Mouse (Mus musculus) liver, adult (tissue): ENCODE data around the gene Sumf1.

Source experiments
- GATA4 ChIP-seq: IDR thresholded peaks from 2 replicates; pipeline ENCODE4 v1.6.1; 2014; ENCODE audit warnings: mild to moderate bottlenecking, low read length; ENCODE audit not compliant: insufficient replicate concordance

Sumf1 gene

DNA sequence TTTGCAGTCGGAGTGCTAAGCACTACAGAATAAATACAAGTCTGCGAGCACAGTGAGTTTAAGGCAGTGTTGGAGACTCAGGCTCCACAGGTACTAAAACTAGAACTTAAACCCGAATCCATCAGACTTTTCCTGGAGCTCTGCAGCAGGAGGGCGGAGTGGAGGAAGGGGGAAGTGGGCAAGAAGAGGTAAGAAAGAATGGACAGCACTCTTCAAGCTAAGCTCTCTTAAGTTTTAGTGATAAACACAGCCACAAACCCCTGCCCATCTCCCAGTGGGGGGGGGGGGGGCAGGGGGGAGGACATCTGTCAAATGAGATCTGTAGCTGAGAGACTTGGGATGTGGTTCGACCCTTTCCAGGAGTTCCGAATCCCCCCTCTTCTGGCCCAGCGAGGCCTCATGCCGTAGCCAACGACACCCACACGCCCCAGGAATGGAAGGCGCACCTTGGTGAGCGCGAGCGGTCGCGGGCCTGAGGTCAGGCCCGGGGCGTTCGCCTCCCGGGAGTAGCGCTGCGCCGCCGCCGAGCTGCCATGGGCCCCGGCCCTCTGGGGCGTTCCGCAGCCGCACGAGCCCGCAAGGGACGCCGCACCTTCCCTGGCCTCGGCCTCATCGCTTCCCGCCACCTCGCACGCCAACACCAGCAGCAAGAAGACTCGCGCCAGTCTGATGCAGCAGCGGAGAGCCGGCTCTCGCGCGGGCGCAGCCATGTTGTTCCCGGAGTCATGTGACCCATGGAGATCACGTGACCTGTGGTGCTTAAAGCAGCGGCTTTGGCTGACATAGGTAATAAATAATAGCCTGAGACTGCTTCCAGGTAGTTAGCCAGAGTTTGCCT, at the start of gene Sumf1:
Sumf1 (minus strand) TSS at position 736 of the 838 bp plus-strand sequence.
- TF ChIP-seq GATA4, result no peak

DNA sequence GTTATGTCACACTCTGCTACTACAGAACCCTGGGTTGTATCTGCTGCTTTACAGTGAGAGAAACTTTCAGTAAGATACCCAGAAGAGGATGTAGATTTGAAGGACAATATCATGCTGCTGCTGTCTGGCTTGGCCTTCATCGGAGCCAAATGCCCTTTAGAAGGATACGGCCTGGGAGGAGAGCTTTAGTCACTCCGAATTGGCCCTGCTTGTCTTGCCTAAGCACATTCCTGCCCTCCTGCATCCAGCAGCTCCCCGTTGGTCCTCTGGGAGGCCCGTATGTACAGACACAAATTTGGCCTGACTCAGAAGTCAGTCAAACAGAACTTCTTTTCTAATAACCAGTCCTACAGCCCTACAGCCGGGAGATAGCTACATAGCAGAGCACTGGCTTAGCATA, 49.2 kb upstream of the Sumf1 start:
- no peak for TF ChIP-seq GATA4

DNA sequence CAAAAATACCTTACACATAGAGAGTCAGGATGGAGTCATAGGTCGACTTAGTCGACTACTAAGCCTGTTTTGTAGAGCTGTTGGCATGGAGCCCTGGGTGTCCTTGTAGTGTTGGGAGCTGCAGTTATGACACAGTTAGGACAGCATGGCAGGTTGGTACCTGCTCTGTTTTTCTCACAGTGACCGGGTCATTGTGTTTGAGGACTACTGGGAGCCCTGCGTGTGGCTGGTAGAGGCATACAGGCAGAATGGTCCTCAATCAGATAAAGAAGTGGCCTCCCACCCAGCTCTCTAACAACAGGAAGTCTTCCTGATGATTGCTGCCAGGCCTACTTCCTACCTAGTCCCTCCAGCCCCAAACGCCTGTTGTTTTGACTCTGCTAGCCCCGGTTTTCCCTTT, 47.7 kb upstream of the Sumf1 start:
- TF ChIP-seq GATA4, result no peak; the same call in 1 of the 2 replicates

DNA sequence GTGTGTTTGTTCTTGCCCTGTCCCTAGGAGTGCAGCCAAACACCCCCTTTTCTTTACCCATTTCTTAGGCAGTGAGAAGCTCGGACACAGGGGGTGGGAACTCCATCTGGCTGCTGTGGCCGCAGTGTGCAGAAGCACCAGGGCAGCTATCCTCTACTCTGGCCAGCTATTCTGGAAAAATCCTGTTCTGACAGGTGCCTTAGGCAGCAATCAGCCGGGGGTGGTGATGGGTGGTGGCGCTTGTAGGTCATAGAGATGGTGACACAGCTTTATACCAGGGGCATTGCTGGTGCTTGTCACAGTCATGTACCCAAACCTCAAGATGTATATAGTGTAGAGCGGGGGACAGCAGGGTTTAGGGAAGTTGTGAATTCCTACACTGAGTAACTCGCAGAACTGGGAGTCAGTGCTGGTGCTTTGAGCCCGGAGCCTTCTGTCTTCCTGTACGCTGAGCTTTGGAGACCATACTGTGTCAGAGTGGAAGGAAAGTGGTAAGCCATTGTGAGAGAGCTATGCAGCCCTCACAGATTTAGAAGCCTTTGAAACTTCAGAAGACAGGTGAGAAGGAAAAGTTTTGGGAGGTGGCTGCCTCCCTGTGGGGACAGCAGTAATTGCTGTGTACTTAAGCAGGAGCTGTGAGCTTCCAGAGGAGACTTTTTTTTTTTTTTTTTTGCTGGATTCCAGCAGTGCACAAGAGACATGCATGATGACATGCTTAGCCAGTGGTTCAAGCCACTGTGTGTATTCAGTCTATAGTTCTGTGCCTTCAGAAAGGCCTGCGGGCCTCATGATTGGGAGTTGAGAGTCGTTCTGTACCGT, 46.7 kb upstream of the Sumf1 start:
- TF ChIP-seq GATA4, result no peak

DNA sequence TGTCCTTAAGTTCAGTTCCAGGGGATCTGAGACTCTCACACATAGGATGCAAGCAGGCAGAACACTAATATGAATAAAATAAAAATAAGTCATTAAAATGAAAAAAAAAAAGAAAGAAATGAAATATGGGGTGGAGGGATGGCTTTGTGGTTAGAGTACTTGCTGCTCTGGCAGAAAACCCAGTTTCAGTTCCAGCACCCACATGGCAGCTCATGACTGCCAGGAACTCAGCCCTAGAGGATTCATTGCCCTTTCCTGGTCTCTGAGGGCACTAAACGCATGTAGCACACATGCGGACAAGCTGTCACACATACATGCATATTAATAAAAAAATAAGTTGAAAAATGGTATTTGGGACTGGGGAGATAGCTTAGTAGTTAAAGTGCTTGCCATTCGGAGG, 45.2 kb upstream of the Sumf1 start:
- no peak for TF ChIP-seq GATA4

DNA sequence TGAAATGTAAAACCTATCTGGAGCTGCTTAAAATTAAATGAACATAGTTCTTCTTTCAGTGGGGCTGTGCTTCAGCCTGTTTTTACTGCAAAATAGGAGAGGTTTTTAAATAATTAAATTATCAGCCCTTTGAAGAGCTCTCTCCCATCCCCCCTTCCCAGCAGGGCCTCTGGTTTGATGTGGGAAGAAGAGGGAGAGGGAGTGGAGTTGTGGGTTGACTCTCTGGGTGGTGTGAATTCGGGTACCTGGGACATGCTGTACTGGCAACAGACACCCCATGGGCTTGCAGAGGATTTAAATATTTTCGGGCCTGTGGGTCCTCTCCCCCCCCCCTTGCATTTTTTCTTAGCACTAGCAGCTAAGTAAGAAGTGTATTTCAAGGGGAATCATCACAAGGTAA, 43.2 kb upstream of the Sumf1 start:
- TF ChIP-seq GATA4, result no peak

DNA sequence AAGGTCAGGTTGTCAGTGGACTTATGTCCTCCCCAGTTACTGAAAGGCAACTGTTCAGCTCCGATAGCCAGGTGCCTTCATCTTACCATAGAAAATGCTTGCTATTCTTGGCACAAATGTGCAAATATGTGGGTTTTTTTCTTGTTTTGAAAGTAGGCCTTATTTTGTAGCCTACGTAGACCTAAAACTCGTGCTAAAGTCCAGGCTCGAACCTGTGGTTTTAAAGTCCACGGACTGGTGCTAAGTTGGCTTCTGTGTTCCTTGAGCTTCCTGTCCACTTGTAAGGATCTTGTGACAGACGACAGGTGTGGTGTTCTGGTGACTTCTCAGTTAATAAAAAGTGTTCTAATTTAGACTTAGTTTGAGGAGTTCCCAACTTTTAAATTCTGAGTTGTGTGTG, 42.7 kb upstream of the Sumf1 start:
- TF ChIP-seq GATA4, result no peak

DNA sequence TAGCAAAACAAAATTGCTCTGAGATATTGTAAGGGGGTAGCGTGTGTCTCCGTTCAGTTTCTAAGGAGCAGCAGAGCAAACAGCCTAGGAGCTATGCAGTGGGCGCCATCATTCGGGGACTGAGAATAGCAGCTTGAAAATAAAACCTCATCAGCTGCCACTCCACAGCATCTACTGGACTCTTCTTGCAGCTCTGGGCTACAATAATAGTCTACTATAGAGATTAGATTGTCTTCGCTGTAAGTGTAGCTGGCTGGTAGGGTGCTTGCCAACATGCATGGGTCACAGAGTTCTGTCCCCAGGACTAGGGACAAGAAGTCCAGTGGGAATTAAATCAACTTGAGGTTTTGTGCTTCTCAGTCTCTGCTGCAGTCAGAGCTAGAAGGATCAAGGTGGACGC, 42.1 kb upstream of the Sumf1 start:
- no peak for TF ChIP-seq GATA4

DNA sequence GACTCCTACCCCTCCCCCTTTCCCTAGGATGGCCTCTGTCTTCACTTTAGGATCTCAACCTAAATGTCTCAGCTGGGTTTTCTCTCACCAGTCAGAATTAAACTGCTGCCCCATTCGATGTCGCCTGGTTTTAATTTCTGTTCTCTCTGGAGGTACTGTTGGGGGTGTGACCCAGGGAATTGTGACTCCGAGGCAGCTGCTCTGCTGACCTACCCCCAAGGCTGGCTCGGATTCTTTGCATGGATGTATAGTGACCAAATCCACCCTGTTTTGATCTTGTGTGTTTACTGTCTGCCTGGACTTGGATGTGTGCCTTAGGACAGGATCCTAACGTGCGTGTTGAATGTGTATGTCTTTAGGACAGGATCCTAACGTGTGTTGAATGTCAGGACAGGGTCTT, 40.8 kb upstream of the Sumf1 start:
- TF ChIP-seq GATA4, result no peak

DNA sequence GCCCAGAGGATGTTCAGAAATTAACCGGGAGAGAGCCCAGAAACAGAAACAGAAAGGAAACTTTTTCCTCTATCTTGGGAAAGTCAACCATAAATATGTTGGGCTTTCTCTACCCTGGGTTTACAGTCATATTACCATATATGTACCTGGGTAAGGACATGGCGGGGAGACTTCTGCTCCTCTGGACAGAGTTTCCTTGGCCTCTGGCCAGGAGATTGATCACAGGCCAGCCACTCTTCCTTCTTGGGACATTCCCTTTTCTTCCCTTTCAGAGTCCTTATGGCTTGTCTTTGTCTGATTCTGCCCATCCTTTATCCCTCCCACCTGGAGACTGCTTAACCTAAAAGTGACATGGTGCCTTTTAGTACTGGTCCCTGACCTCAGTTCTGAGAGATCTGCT, 39.6 kb upstream of the Sumf1 start:
- TF ChIP-seq GATA4, result no peak

DNA sequence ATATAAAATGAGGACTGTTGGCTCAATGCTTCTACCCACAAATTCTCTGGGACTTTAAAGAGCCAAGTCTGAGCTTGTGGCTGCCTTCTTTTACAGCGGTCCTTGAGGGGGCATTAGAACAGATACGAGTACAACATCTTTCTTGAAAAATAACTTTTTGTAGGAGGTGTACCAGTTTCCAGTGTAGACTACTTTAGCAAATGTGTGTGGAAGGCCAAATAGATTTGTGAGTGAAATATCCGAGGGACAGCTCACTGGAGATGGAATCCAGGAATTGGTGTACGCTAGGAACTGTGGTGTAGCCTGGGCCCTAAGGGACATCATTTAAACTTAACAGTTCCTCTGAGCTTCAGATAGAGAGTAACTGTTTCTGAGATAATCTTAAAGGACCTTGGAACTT, 39.0 kb upstream of the Sumf1 start:
- TF ChIP-seq GATA4, result no peak

DNA sequence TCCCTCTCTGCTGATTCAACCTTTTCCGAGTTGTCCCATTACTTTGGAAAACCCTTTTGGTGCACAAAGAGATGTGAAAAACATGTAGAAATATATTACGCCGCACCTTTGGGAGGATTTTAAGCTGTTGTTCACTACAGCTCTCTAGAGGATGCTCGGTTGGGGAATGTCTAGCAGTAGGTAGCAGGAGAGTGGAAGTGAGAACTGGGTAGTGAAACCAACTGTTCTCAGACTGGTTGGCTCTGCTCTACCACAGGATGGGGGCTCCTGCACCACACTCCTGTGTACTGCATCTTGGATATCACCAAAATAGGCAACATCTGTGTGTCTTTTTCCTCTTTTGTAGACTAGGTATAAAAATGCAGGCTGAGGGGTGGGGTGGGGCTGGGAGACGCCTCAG, 37.5 kb upstream of the Sumf1 start:
- TF ChIP-seq GATA4, result no peak

DNA sequence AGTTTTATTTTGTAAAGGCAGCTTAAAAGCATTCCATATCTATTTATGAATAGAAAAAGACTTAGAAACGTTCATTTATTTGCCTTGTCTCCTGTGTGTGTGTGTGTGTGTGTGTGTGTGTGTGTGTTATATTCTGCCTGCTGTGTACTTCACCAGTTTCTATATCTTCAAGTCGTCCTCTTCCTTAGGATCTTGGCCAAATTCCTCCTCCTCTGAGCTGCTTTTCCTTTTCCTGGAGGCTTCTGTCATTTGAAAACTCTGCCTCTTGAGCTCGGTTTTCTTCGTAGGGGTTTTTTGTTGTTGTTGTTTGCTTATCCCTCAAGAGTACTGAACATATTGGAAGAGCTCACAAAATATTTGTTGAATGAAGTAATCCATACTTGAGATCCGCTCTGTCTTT, 37.1 kb upstream of the Sumf1 start:
- no peak for TF ChIP-seq GATA4

DNA sequence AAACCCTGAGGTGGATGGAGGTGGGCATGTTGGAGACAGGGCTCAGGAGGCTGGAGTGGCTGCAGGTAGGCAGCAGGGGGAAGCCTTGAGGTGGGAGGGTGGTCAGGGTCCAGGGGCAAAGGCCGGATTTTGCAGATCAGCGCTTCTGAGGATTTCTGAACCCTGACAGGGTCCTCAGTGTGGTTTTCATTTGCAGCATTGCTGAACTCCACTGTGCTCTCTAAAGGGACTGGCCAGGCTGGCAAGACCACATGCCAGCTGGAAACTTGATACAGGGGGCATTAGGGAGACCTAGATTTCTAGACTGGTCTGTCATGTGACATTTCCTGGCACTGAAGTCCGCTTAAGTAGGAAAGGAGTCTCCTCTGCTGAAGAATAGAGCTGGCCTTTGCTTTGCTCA, 32.6 kb upstream of the Sumf1 start:
- no peak for TF ChIP-seq GATA4

DNA sequence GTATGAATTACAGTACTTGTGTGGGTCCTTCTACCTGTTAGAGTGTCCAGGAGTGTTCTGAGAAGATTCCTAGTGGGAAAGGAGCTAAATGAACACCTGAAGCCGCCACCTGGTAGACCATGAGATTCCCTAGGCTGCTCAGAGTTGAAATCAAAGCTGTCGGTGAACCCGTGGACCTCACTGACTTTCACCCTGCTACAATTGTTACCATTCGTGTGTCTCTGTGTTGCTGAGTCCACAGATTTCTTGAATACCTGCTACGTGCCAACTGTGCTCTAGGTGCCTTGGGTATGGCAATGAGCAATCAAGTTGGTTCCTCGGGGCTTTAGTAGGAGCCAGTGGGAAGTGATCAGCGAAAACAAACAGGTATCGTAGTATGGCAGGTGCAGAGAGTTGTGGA, 31.4 kb upstream of the Sumf1 start:
- no peak for TF ChIP-seq GATA4

DNA sequence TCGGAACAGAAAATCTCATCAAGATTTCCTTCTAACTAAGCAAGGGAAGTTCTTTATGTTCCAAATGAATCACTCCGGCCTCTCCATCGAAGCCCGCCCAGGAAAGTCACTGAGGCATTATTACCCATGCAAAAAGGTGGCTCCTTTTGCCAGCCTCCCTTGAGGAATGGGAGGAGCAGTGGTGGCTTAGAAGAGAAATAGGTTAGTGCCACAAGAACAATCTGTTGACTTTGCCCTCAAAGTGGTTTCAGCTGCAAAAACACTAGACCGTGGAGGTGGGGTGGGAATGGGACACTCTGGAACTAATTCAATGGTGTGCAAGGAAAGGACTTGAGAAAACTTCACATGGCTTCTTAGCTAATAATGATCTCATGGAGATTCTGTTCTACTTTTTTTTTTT, 30.7 kb upstream of the Sumf1 start:
- no peak for TF ChIP-seq GATA4
